Mouse (Mus musculus) kidney, postnatal 10 days (tissue): Measurements from ENCODE around the gene Lsm7.
"Not testable (repeated sequence)": the region's sequence is repeated elsewhere in the genome, so short reads cannot be mapped to it uniquely, and the experiment has no call there.

Source experiments
- DNase-seq: peaks from one replicate; pipeline ENCODE4 v3.0.0; 2021; ENCODE audit warnings: mixed read lengths

Lsm7 gene

GRCm38 (mm10) chr10:80831136-80831535 lies 23.9 kb downstream of the Lsm7 start:
- peak; percentile 89 for DNase-seq

GRCm38 (mm10) chr10:80829359-80830278 lies 25.4 kb downstream of the Lsm7 start:
- DNase-seq: no peak

- not testable (repeated sequence) for DNase-seq
Measured at GRCm38 (mm10) chr10:80828587-80828986, 26.4 kb downstream of the Lsm7 start.

- no peak for DNase-seq
Measured at GRCm38 (mm10) chr10:80827870-80828420, 27.1 kb downstream of the Lsm7 start.

- no peak for DNase-seq
Measured at GRCm38 (mm10) chr10:80827063-80827869, 27.7 kb downstream of the Lsm7 start.

GRCm38 (mm10) chr10:80826151-80827062 lies 28.6 kb downstream of the Lsm7 start, which contains the start of gene Oaz1:
TSS of gene Oaz1 (plus strand) at chr10:80826656.
- DNase-seq: peak; percentile 99

- no peak for DNase-seq
Measured at GRCm38 (mm10) chr10:80824827-80825226, 30.2 kb downstream of the Lsm7 start.

- DNase-seq: no peak
Measured at GRCm38 (mm10) chr10:80823847-80824643, 31.0 kb downstream of the Lsm7 start.

GRCm38 (mm10) chr10:80823316-80823715 lies 31.7 kb downstream of the Lsm7 start:
- no peak for DNase-seq

- no peak for DNase-seq
Measured at GRCm38 (mm10) chr10:80822528-80822927, 32.5 kb downstream of the Lsm7 start.

- DNase-seq: peak; percentile 51
Measured at GRCm38 (mm10) chr10:80821991-80822390, 33.0 kb downstream of the Lsm7 start.

- peak; percentile 62 for DNase-seq
Measured at GRCm38 (mm10) chr10:80819406-80819805, 35.6 kb downstream of the Lsm7 start.

- DNase-seq: no peak
Measured at GRCm38 (mm10) chr10:80818599-80819281, 36.3 kb downstream of the Lsm7 start.

GRCm38 (mm10) chr10:80817955-80818354 lies 37.1 kb downstream of the Lsm7 start:
- DNase-seq: not testable (repeated sequence)

GRCm38 (mm10) chr10:80817164-80817563 lies 37.8 kb downstream of the Lsm7 start:
- no peak for DNase-seq

- DNase-seq: not testable (repeated sequence)
Measured at GRCm38 (mm10) chr10:80816303-80816702, 38.7 kb downstream of the Lsm7 start.

- DNase-seq: no peak
Measured at GRCm38 (mm10) chr10:80814800-80815199, 40.2 kb downstream of the Lsm7 start.

GRCm38 (mm10) chr10:80813366-80813765 lies 41.6 kb downstream of the Lsm7 start, which contains the start of gene Jsrp1:
TSS of gene Jsrp1 (minus strand) at chr10:80813498.
- DNase-seq: no peak

GRCm38 (mm10) chr10:80812391-80813041 lies 42.5 kb downstream of the Lsm7 start:
- DNase-seq: no peak

- peak; percentile 20 for DNase-seq
Measured at GRCm38 (mm10) chr10:80810084-80810483, 44.9 kb downstream of the Lsm7 start.
